Mouse (Mus musculus): ENCODE measurements around the gene Dcun1d3. TPM values are rescaled to one million over a fixed set of nuclear protein-coding genes. Genes with fewer than 3 reads are reported as not detected.
A peak's percentile ranks its signal among the peaks of the same experiment; 100 is the strongest.

Dcun1d3 gene
- total and polyA plus RNA-seq, 3 experiments = 2.5 to 5.6 TPM; not detected in 1

- Histone ChIP-seq H3K4me3 (ENCODE audit: control insufficient read depth in 1 of 2, insufficient read depth in 1 of 2, low read depth in 2 of 2, low read length in 2 of 2) (no peak overlapping the region), H3K36me3 (ENCODE audit: control insufficient read depth in 1 of 2, insufficient read depth in 2 of 2, low read length in 2 of 2) (peaks cover 0 to 32% of the 10 kb centered on the region in 2 experiments; a peak in 2 of 4 replicates), H3K9ac (ENCODE audit: control insufficient read depth, low read depth, low read length, poor library complexity, severe bottlenecking) (no peak overlapping the region), H3K4me1 (ENCODE audit: control insufficient read depth in 1 of 2, insufficient read depth in 2 of 2, low read length in 2 of 2) (peaks cover 10 to 17% of the 10 kb centered on the region in 2 experiments), H3K79me2 (ENCODE audit: control insufficient read depth, insufficient read depth, low read length, poor library complexity) (no peaks in the 10 kb centered on the region), H3K27me3 (ENCODE audit: control insufficient read depth in 1 of 2, insufficient read depth in 2 of 2, low read length in 2 of 2) (no peaks in the 10 kb centered on the region), H3K9me3 (replicated peaks; ENCODE audit: insufficient read depth, low read length) (no peaks in the 10 kb centered on the region), H3K27ac (ENCODE audit: control insufficient read depth, low read depth, low read length) (no peak overlapping the region)
- no peak for DNase-seq (ENCODE audit: low read depth, low spot score)
- no peak for TF ChIP-seq ZMIZ1 (IDR thresholded peaks at IDR 0.05; ENCODE audit: low read depth, low read length)
- no peak for TF ChIP-seq UBTF (IDR thresholded peaks at IDR 0.05; ENCODE audit: borderline replicate concordance, insufficient read depth, low read depth, low read length)
- TF ChIP-seq ZNF384 (IDR thresholded peaks at IDR 0.05; ENCODE audit: low read depth, low read length) = no peak
Measured at GRCm38 (mm10) chr7:119898247-119898856, 2.3 kb upstream of the Dcun1d3 start.

GRCm38 (mm10) chr7:119897521-119898109 is 1.5 kb upstream of the Dcun1d3 start:
- no peaks in the 10 kb centered on the region for H3K27me3 ChIP-seq (ENCODE audit: control insufficient read depth in 1 of 2, insufficient read depth in 2 of 2, low read length in 2 of 2)
- no peaks in the 10 kb centered on the region for H3K9me3 ChIP-seq (replicated peaks; ENCODE audit: insufficient read depth, low read length)
- TF ChIP-seq RCOR1 (IDR thresholded peaks at IDR 0.05; ENCODE audit: low read depth, low read length) (peak; percentile 65; the same call in 1 of the 2 replicates), HCFC1 (IDR thresholded peaks at IDR 0.05; ENCODE audit: low read depth, low read length) (no peak), BHLHE40 (IDR thresholded peaks at IDR 0.05; ENCODE audit: borderline replicate concordance, low read depth, low read length) (no peak), TAL1 (IDR thresholded peaks at IDR 0.05; ENCODE audit: low read length) (peak; percentile 13; the same call in 1 of the 2 replicates), EP300 (IDR thresholded peaks at IDR 0.05; ENCODE audit: low read depth in 1 of 2, low read length in 2 of 2) (peak; percentile 51 to 57; a peak in 2 of 4 replicates), GATA1 (IDR thresholded peaks at IDR 0.05; ENCODE audit: low read depth, low read length) (peak; percentile 59; the same call in 1 of the 2 replicates), TCF12 (IDR thresholded peaks at IDR 0.05; ENCODE audit: low read depth, low read length) (peak; percentile 68; the same call in 1 of the 2 replicates)
- H3K4me3 ChIP-seq (ENCODE audit: control insufficient read depth in 1 of 2, insufficient read depth in 1 of 2, low read depth in 2 of 2, low read length in 2 of 2) = no peak overlapping the region
- no peak overlapping the region for H3K27ac ChIP-seq (ENCODE audit: control insufficient read depth, low read depth, low read length)
- DNase-seq (ENCODE audit: low read depth, low spot score) = peak; percentile 21
- H3K79me2 ChIP-seq (ENCODE audit: control insufficient read depth, insufficient read depth, low read length, poor library complexity) = no peaks in the 10 kb centered on the region
- H3K4me1 ChIP-seq (ENCODE audit: control insufficient read depth in 1 of 2, insufficient read depth in 2 of 2, low read length in 2 of 2) = peaks cover 10 to 17% of the 10 kb centered on the region in 2 experiments
- H3K36me3 ChIP-seq (ENCODE audit: control insufficient read depth in 1 of 2, insufficient read depth in 2 of 2, low read length in 2 of 2) = peaks cover 0 to 32% of the 10 kb centered on the region in 2 experiments; a peak in 2 of 4 replicates
- no peak overlapping the region for H3K9ac ChIP-seq (ENCODE audit: control insufficient read depth, low read depth, low read length, poor library complexity, severe bottlenecking)
